Mouse (Mus musculus): ENCODE results near the gene C9orf72. TPM values are rescaled to one million over a fixed set of nuclear protein-coding genes. Genes with fewer than 3 reads are reported as not detected.
A peak's percentile ranks its signal among the peaks of the same experiment; 100 is the strongest.

The C9orf72 gene
- polyA plus RNA-seq, 1 experiment from 2014 or later = 11.1 TPM

DNA sequence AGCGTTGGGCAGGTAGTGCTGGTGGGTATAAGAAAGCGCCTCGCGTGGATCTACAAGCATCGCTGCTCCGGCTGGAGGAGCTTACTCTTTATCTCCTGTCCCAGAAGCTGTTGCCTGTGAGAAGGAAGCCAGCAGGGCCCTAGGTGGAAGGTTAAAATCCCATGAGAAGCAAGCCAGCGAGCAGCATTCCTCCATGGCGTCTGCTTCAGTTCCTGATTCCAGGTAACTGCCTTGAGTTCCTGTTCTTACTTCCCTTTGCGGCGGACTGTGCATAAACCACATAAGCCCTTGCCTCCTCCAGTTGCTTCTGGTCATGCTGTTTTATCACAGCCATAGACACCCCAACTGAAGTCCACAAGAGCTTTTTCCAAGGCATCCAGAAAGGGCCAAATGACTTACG lies 68.2 kb downstream of the C9orf72 start:
- Histone ChIP-seq H3K36me3 (ENCODE audit: insufficient read depth, low read length) (no peaks in the 10 kb centered on the region), H3K9ac (replicated peaks; ENCODE audit: low read length) (no peak overlapping the region), H3K27me3 (ENCODE audit: insufficient read depth, low read length) (0 out of 2 replicates have a peak, but pooled peaks cover 4% of the 10 kb centered on the region), H3K27ac (ENCODE audit: low read length) (no peak overlapping the region), H3K9me3 (ENCODE audit: low read length) (no peaks in the 10 kb centered on the region), H3K4me3 (ENCODE audit: low read length) (no peak overlapping the region), H3K4me1 (ENCODE audit: insufficient read depth, low read length) (peaks cover 10% of the 10 kb centered on the region), H3K4me2 (replicated peaks; ENCODE audit: low read depth, low read length) (no peak overlapping the region)
- ATAC-seq (ENCODE audit: low FRiP score, low TSS enrichment) = no peak
- 59% methylated on average over 11 of the region's 11 CpGs for WGBS

DNA sequence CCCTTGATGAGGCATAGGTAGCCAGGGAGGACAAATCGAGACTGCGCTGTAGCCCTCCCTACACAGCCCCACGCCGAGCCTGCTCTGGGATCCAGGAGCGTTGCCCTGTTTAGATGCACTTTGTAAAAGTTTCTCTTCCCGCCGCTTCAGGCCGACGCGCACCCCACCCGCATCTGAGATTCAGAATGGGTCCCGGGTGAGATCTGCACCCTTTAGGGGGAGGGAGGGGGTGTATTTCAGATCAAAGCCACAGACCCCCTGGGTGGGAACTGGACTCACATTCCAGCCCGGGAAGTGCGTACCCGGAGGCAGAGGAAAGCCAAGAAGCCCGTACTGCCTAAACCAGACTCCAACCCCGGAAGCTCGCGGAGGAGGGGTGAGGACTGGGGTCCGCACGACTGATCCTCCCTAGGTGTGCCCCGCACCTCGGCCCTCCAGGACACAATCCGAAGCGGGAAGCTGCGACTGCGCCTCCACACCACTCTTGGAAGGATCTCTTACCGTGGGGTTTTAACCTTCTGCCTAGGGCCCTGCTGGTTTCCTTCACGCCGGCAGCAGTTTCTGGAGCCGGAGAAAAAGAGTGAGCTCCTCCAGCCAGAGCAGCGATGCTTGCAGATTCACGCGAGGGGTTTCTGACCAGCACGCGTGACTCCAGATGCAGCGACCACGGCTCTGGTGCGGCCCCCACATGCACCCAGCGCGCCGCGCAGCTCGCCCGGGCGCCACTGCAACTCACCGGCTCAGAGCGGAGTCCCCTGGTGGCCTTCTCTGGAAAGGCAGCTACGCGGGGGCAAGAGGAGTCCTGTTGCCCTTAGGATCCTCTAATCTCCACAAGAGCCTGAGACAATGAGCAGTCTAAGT lies 69.0 kb downstream of the C9orf72 start, which contains the start of gene Mob3b:
Mob3b (minus strand) TSS at position 734 of the 861 bp plus-strand sequence.
- Histone ChIP-seq H3K27me3 (ENCODE audit: insufficient read depth, low read length) (0 out of 2 replicates have a peak, but pooled peaks cover 4% of the 10 kb centered on the region), H3K9ac (replicated peaks; ENCODE audit: low read length) (peak within 1 kb of the TSS; percentile 80), H3K4me1 (ENCODE audit: insufficient read depth, low read length) (peaks cover 10% of the 10 kb centered on the region), H3K4me3 (ENCODE audit: low read length) (peak within 1 kb of the TSS; percentile 75), H3K9me3 (ENCODE audit: low read length) (no peaks in the 10 kb centered on the region), H3K36me3 (ENCODE audit: insufficient read depth, low read length) (no peaks in the 10 kb centered on the region), H3K4me2 (replicated peaks; ENCODE audit: low read depth, low read length) (peak within 1 kb of the TSS; percentile 79), H3K27ac (ENCODE audit: low read length) (peak within 1 kb of the TSS; percentile 81)
- under 1% methylated on average over 50 of the region's 50 CpGs for WGBS
- peak; percentile 76 for ATAC-seq (ENCODE audit: low FRiP score, low TSS enrichment)

DNA sequence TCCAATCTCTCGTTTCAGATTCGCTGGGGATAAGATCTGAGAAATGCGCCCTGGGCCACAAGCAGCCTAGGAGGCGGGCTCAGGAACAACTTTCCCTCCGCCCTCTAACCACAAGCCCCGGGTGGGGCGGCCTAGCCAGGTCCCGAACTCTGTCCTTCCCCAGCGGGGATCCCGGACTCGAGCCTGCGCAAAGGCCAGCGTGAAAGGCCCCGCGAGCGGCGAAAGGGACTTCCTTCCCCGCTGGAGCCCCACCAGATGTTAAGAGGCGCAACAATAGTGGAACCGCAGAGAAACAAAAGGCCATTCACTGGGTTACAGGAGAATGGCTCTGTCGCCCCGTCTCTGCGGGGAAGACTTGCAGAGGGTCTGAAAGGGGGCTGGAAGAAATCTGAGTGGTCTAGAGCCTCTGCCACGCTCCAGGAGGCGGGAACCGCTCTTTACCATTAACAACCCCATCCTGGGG lies 69.8 kb downstream of the C9orf72 start:
- Histone ChIP-seq H3K27ac (ENCODE audit: low read length) (peak overlapping the region; percentile 81), H3K9ac (replicated peaks; ENCODE audit: low read length) (peak overlapping the region; percentile 80), H3K9me3 (ENCODE audit: low read length) (no peaks in the 10 kb centered on the region), H3K4me3 (ENCODE audit: low read length) (peak overlapping the region; percentile 75), H3K36me3 (ENCODE audit: insufficient read depth, low read length) (no peaks in the 10 kb centered on the region), H3K4me2 (replicated peaks; ENCODE audit: low read depth, low read length) (peak overlapping the region; percentile 79), H3K27me3 (ENCODE audit: insufficient read depth, low read length) (0 out of 2 replicates have a peak, but pooled peaks cover 4% of the 10 kb centered on the region), H3K4me1 (ENCODE audit: insufficient read depth, low read length) (peaks cover 10% of the 10 kb centered on the region)
- ATAC-seq (ENCODE audit: low FRiP score, low TSS enrichment) = peak; percentile 78
- under 1% methylated on average over 26 of the region's 26 CpGs for WGBS

DNA sequence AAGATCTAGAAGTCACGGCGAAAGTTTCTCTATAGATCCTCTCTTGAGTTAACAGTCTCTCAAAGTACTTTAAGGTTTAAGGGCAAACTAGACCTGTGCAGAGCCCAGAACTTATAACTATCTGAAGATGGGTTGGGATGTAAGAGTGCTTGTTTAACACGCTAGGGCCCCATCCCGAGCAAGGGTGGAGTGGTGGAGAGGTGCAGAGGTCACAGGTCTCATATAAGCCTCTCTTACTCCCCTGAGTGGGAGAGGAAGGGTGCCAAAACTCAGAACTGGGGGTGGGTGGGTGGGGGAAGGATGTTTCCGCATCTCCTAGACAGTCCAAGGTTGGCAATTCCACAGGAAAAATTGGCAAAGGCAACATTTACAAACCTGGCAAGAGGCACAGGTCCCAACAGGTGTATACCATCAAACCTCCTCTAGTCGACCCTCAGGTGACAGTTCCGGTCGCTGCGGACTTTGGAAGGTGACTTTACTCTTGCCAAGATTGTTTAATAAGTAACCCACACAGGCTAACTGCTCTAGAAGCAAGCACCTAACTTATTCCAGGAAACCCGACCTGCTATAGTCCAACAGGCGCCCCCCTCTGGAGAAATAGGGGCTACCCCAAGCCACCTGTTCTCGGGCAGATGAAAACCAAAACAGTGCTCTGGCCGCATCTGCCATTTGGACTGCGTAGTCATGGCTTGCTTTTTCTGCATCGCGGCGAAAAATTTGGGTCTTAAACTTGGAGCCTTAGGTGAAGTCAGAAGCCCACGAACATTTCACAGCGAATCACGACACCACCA lies 70.6 kb downstream of the C9orf72 start:
- H3K4me1 ChIP-seq (ENCODE audit: insufficient read depth, low read length) = peaks cover 10% of the 10 kb centered on the region
- ATAC-seq (ENCODE audit: low FRiP score, low TSS enrichment) = peak; percentile 81
- peak overlapping the region; percentile 79 for H3K4me2 ChIP-seq (replicated peaks; ENCODE audit: low read depth, low read length)
- H3K36me3 ChIP-seq (ENCODE audit: insufficient read depth, low read length) = no peaks in the 10 kb centered on the region
- H3K27ac ChIP-seq (ENCODE audit: low read length) = peak overlapping the region; percentile 81
- H3K4me3 ChIP-seq (ENCODE audit: low read length) = peak overlapping the region; percentile 75
- no peaks in the 10 kb centered on the region for H3K9me3 ChIP-seq (ENCODE audit: low read length)
- WGBS = 17% methylated on average over 20 of the region's 20 CpGs
- H3K27me3 ChIP-seq (ENCODE audit: insufficient read depth, low read length) = 0 out of 2 replicates have a peak, but pooled peaks cover 4% of the 10 kb centered on the region
- H3K9ac ChIP-seq (replicated peaks; ENCODE audit: low read length) = peak overlapping the region; percentile 80

DNA sequence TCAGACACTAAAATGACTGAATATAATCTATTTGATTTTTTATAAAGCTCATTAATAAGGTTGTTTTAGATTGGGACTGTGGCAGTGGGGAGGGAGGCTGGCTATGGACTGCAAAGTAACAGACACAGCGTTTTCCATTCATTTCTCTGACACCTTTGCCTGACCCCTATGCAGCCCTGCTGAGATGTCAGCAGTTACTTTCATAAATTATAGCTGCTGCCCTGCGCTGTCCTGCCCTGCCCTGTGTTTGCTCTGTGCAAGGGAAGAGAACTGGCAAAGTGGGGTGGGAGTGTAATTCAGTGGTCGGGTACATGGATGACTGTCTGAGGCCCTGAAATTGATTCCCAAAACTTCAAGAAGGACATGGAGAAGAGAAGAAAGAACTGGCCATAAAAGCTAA lies 71.9 kb downstream of the C9orf72 start:
- H3K36me3 ChIP-seq (ENCODE audit: insufficient read depth, low read length) = no peaks in the 10 kb centered on the region
- H3K27me3 ChIP-seq (ENCODE audit: insufficient read depth, low read length) = 0 out of 2 replicates have a peak, but pooled peaks cover 4% of the 10 kb centered on the region
- ATAC-seq (ENCODE audit: low FRiP score, low TSS enrichment) = no peak
- H3K4me2 ChIP-seq (replicated peaks; ENCODE audit: low read depth, low read length) = no peak overlapping the region
- WGBS = 25% methylated on average over 3 of the region's 3 CpGs
- no peak overlapping the region for H3K9ac ChIP-seq (replicated peaks; ENCODE audit: low read length)
- peaks cover 10% of the 10 kb centered on the region for H3K4me1 ChIP-seq (ENCODE audit: insufficient read depth, low read length)
- no peak overlapping the region for H3K27ac ChIP-seq (ENCODE audit: low read length)
- no peaks in the 10 kb centered on the region for H3K9me3 ChIP-seq (ENCODE audit: low read length)
- no peak overlapping the region for H3K4me3 ChIP-seq (ENCODE audit: low read length)

DNA sequence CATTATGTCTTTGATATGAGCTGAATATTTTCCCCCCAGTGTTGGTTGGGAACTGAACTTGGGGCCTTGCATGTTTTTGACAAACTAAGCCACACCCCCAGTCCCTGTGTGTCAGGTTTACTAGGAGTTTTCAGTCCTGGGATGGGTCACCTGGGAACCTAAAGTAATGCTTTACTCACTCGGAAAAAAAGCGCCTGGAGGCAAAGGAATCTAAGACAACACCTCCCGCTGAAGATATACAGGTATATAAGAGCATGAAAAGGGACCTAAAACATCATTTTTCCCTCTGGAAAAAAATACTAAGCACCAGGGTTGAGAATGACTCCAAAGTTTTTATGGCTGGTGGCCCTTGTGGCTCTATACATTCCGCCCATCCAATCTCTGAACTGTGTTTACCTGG lies 74.2 kb downstream of the C9orf72 start, which contains the start of gene Ifnk:
Ifnk (plus strand) TSS at position 301 of the 400 bp plus-strand sequence.
- Histone ChIP-seq H3K27ac (ENCODE audit: low read length) (no peak within 1 kb of the TSS), H3K9me3 (ENCODE audit: low read length) (no peaks in the 10 kb centered on the region), H3K9ac (replicated peaks; ENCODE audit: low read length) (no peak within 1 kb of the TSS), H3K36me3 (ENCODE audit: insufficient read depth, low read length) (no peaks in the 10 kb centered on the region), H3K4me2 (replicated peaks; ENCODE audit: low read depth, low read length) (no peak within 1 kb of the TSS), H3K27me3 (ENCODE audit: insufficient read depth, low read length) (0 out of 2 replicates have a peak, but pooled peaks cover 4% of the 10 kb centered on the region), H3K4me3 (ENCODE audit: low read length) (no peak within 1 kb of the TSS), H3K4me1 (ENCODE audit: insufficient read depth, low read length) (peaks cover 10% of the 10 kb centered on the region)
- 80% methylated on average over 4 of the region's 4 CpGs for WGBS
- no peak for ATAC-seq (ENCODE audit: low FRiP score, low TSS enrichment)

DNA sequence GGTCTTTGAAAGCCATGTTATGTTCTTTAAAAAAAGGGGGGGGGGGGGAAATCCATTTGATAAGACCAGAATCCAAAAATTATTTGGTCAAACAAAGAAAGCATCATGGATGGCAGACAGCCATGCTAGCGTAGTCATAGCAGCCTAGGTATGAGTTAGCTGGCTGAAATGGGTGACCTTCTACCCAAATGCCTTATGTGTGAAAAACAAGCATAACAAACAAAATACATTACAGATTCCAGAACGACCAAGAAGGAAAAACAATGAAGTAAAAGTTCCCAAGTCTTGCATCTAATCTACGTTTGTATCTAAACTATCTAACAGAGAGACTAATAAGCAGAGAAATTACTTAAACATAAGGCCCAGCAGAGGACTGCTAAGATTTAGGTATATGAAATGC lies 75.3 kb downstream of the C9orf72 start:
- Histone ChIP-seq H3K4me3 (ENCODE audit: low read length) (no peak overlapping the region), H3K36me3 (ENCODE audit: insufficient read depth, low read length) (no peaks in the 10 kb centered on the region), H3K9me3 (ENCODE audit: low read length) (no peaks in the 10 kb centered on the region), H3K27me3 (ENCODE audit: insufficient read depth, low read length) (0 out of 2 replicates have a peak, but pooled peaks cover 4% of the 10 kb centered on the region), H3K27ac (ENCODE audit: low read length) (no peak overlapping the region), H3K9ac (replicated peaks; ENCODE audit: low read length) (no peak overlapping the region), H3K4me1 (ENCODE audit: insufficient read depth, low read length) (peaks cover 8% of the 10 kb centered on the region), H3K4me2 (replicated peaks; ENCODE audit: low read depth, low read length) (no peak overlapping the region)
- no peak for ATAC-seq (ENCODE audit: low FRiP score, low TSS enrichment)
- WGBS = 79% methylated on average over 3 of the region's 3 CpGs

DNA sequence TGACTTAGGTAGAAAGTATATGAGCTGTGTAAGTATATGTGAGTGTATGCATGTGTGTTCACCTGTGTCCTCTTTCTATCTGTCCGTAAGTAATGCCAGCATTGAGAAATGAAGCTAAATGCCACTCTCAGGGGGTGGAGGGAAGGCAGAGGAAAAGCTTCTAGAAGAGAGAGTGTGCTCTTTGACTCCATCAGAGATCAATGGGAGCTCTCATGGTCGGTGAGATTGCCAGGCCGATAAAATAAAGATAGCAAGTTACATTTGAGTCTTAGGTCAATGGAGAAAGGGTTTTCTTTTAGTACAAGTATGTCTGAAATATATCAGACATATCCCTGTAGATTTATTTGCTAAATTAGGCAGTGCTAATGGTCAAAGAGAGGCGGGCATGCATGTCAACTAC lies 77.6 kb downstream of the C9orf72 start:
- Histone ChIP-seq H3K27me3 (ENCODE audit: insufficient read depth, low read length) (no peaks in the 10 kb centered on the region), H3K36me3 (ENCODE audit: insufficient read depth, low read length) (no peaks in the 10 kb centered on the region), H3K4me3 (ENCODE audit: low read length) (no peak overlapping the region), H3K4me2 (replicated peaks; ENCODE audit: low read depth, low read length) (no peak overlapping the region), H3K4me1 (ENCODE audit: insufficient read depth, low read length) (no peaks in the 10 kb centered on the region), H3K9me3 (ENCODE audit: low read length) (no peaks in the 10 kb centered on the region), H3K27ac (ENCODE audit: low read length) (no peak overlapping the region), H3K9ac (replicated peaks; ENCODE audit: low read length) (no peak overlapping the region)
- 87% methylated on average over 4 of the region's 4 CpGs for WGBS
- no peak for ATAC-seq (ENCODE audit: low FRiP score, low TSS enrichment)

DNA sequence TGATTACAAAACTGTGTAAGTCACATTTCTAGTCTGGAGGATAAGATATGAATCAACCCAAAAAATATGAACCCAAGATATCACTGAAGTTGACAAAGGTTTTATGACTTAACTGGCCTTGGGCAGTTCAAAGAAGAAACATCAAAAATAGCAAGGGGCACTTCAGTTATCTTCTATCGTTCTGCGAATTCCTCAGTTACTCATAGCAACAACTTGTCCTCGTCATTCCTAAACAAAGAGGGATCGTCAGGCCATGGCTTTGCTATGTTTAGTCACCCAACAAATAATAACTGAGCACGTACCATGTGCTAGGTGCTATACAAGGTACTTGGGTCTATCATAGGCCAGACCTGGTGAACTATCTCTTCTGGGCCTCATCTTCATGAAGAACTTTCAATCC lies 79.4 kb downstream of the C9orf72 start:
- no peak overlapping the region for H3K9ac ChIP-seq (replicated peaks; ENCODE audit: low read length)
- H3K4me1 ChIP-seq (ENCODE audit: insufficient read depth, low read length) = no peaks in the 10 kb centered on the region
- no peak overlapping the region for H3K4me3 ChIP-seq (ENCODE audit: low read length)
- no peaks in the 10 kb centered on the region for H3K27me3 ChIP-seq (ENCODE audit: insufficient read depth, low read length)
- no peak overlapping the region for H3K4me2 ChIP-seq (replicated peaks; ENCODE audit: low read depth, low read length)
- ATAC-seq (ENCODE audit: low FRiP score, low TSS enrichment) = no peak
- no peaks in the 10 kb centered on the region for H3K9me3 ChIP-seq (ENCODE audit: low read length)
- 90% methylated on average over 5 of the region's 5 CpGs for WGBS
- H3K36me3 ChIP-seq (ENCODE audit: insufficient read depth, low read length) = no peaks in the 10 kb centered on the region
- no peak overlapping the region for H3K27ac ChIP-seq (ENCODE audit: low read length)
